Mouse (Mus musculus): ENCODE measurements around the gene Tmem150a. TPM values are rescaled to one million over a fixed set of nuclear protein-coding genes. Genes with fewer than 3 reads are reported as not detected.
A peak's percentile ranks its signal among the peaks of the same experiment; 100 is the strongest.

Tmem150a gene
- total RNA-seq, 2 experiments from 2014 or later = 18.0 to 21.1 TPM

DNA sequence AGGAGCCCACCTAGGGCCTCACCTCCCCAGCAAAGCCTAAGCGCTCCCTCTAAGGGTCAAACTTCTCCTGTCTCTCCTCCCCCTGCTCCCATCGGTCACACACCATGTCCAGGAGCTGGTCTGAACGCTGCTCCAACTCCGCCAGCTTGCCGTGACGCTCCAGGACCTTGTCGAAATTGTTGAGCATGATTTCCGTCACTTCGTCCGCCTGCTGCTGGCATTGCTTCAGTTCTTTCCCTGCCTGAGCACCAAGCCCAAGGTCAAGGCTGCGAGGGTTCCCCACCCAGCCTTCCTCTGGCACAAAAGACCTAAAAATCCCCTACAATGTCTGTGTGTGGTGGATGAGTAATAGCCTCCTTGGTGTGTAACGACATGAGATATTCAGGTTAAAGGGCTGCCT is 14.8 kb downstream of the Tmem150a start:
- intact Hi-C loops (cut with DNase I) = no loop called here
- no peak for DNase-seq (ENCODE audit: low spot score)

DNA sequence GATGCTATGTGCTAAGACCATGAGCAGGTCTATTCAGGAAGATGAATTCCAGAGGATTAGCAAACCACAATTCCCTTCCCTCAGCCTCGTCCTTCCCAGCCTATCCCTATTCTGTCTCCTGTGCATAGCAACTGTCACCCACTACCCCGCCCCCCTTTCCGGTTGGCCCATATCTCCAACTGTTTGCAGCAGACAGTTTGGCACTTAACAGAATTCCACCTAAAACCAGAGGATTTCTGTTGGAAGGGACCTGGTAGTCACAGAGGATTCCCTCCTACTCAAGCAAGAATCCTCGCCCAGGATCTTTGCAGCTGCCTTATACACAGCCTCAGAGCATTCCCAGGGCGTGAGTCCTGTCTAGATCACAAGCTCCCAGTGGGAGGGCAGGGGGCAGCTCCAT is 15.9 kb downstream of the Tmem150a start:
- intact Hi-C loops (cut with DNase I) = no loop called here
- no peak for DNase-seq (ENCODE audit: low spot score)

DNA sequence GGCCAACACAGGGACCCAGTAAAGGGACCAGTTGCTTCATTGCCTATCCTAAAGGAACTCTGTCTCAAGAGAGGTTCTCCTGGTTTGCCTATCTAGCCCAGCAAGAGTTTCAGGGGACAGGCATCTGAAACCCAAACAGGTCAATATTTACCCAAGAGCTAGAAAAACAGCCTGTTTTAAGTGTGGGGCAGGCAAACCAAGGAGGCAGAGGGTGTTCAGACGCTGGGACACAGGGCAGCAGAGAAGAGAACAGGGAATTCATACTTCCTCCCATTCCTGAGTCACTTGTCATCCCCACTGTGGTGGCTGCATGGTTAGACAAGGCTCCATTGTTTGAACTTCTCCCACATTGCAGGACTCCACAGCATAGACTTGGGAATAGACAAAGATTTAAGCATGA is 16.3 kb downstream of the Tmem150a start:
- DNase-seq (ENCODE audit: low spot score) = no peak
- intact Hi-C loops (cut with DNase I) = no loop called here

DNA sequence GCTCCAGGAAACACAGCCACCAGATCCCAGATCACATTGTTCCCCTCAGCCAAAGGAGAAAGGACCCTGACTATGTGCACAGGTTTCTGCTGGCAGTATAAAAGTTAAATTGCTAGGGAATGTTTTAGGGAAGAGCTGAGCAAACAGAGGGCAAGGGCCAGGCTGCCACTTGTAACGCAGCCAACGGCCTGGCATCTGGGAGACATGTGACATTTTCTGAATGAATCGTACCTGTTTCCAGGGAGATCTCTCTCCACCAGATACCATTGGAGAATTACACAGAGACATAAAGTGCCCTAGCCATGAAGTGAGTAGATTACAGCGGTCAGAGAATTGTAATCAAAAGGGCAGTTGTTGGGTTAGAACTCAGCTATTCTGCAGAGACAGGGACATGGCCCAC is 17.9 kb downstream of the Tmem150a start:
- no peak for DNase-seq (ENCODE audit: low spot score)
- intact Hi-C loops (cut with DNase I) = no loop called here

DNA sequence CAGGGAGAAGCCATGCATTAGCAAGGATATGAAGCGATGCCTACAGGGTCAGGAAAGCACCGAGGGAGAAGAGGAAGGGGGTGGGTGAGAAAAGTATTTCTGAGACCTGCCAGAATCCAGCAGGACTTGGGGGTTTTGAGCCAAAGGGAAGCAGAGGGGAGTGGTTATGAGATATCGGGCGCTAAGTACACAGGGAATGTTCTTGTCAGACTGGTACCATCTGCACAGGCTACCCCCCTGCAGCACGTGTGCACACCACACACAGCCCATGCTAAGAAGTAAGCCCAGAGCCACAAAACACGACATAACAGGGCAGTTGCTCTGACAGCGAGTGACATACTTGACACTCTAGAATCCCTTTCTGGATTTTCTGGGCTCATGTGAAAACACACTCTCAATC is 19.0 kb downstream of the Tmem150a start:
- no peak for DNase-seq (ENCODE audit: low spot score)
- intact Hi-C loops (cut with DNase I) = no loop called here

DNA sequence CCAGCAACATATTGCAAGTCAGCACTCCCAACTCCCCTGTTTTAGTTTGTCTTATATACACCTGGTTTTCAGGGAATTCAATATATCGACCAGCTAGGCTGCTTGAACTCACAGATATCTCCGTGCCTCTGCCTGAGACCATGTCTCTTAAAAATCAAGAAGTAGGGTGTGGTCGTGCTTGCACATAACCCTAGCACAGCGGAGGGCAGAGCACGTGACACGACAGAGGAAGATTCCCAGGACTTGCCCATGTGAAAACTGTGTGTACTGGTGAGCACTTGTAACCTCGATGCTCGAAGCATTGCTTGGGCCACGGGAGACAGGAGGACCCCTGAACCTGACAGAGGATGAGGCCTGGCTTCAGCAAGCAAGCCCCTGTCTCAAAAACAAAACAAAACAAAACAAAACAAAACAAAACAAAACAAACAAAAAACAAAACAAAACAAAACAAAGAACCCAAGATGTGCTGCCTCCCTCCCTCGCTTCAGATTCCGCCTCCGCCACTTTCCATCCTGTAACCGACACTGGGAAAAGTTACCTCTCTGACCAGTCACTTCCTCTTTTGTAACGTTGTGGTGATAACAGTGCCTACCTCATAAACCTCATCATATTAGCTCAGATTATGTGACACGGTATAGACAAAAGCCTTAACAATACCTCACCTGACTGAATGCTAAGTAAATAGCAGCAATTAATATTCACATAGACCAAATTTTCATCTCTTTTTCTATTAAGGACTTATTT is 19.7 kb downstream of the Tmem150a start:
- intact Hi-C loops (cut with DNase I) = no loop called here
- no peak for DNase-seq (ENCODE audit: low spot score)

DNA sequence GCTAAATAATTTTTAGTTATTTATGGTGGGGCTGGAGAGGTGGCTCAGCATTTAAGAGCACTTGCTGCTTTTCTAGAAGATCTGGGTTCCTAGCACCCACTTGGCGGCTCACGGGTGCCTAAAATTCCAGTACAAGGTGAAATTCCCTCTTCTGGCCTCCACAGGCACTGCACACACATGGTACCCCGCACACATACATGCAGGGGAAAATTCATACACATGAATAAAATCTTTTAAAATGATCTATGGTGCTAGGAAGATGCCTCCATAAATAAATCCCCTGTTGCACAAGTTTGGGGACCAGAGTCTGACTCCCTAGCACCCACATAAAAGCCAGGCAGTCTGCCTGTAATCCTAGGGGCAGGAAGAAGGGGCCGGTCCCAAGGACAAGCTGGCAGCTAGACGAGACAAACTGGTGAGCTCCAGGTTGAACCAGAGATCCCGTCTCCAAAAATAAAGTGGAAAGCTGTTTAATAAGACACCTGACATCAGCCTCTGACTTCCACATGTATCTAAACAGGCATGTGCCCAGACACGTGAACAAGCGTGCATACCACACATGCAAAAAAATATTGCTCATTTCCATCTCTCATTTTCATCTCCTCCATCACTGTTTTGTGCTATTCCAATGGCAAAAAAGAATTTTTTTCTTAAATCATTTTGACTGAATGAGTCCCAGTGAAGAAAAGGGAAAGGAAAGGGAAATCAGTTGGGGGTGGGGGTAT is 23.4 kb downstream of the Tmem150a start:
- intact Hi-C loops (cut with DNase I) = no loop called here
- DNase-seq (ENCODE audit: low spot score) = no peak

DNA sequence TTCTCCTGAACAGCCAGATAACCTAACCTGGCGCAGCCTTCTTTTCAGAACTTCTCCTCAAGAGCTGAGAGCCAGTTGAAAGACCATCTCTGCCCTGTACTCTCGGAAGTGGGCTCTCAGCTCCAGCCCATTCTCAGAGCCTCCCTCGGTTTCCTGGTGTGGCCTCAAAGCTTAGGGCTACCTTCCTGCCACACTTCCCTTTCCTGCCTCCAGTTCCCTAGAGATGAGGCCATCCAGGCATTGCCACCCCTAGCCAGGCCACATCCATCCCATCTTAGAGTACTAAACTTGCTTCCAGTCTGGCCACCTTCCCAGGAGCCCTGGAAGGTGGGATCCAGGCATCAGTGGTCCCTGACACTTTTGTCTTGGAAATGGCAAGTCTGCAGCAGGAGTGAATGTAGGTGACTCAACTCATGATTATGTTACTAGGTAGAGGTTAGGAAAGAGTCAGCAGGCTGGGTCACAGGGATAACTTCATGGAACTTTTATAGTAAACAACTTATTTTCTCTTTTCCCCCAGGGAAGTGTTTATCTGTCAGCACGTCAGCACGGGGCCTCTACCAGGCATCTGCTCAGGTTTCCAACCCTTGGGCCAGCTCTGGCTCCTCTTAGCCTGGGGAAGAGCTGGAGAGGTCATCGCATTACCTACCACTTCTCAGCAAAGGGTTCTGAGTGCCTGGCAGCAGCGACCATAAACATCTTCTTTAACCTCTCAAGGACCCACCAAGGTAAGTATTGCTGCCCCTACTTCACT is 24.3 kb downstream of the Tmem150a start:
- intact Hi-C loops (cut with DNase I) = loop anchor here (5.0 kb wide), 1 partner anchor 97 kb away; no protein-coding TSS in a partner anchor
- DNase-seq (ENCODE audit: low spot score) = no peak

DNA sequence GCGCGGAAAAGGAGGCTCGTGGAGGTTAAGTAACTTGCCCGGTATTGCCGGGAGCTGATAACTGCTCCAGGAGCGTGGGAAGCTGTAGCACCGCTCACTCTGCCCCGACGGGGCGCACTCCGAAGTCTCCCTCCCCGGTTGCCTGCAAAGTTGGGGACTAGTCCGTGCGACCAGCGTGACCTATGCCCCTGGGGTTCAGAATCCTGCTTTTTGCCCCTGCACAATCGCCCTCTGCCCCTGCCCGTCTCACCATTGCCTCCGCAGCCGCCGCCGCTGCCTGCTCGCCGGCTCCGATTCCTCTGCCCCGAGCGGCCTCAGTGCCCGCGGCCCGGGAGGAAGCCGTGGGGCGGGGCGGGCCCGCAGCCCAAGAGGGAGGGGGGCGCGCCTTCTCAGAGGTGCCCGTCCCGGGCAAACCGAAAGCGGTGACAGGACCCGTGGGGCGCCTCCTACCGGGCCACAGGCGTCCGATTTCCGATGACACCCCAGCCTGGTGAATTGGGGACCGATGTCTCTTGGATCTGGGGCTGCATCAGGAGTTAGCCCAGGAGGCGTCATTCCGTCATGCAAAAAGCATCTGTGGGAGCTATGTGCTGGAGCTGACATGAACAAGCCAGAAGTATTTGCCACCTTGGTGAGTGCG is 25.0 kb downstream of the Tmem150a start, which contains the start of gene Vamp5:
Vamp5 (minus strand) TSS at position 338 of the 640 bp plus-strand sequence.
- peak; percentile 80 for DNase-seq (ENCODE audit: low spot score)
- intact Hi-C loops (cut with DNase I) = loop anchor here (5.0 kb wide), 1 partner anchor 98 kb away; no protein-coding TSS in a partner anchor

DNA sequence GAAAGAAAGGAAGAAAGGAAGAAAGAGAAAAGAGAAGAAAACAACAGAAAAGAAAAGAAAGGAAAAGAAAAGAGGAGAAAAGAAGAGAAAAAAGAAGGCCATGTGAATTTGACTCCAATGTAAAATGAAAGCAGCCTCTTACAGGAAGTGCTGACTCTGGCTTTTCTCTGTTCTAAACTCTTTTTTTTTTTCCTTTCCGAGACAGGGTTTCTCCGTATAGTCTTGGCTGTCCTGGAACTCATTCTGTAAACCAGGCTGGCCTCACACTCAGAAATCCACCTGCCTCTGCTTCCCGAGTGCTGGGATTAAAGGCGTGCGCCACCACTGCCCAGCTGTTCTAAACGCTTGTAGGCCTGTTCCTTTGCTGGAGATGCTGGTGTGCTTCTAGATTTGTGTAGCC is 27.2 kb downstream of the Tmem150a start:
- no peak for DNase-seq (ENCODE audit: low spot score)
- intact Hi-C loops (cut with DNase I) = loop anchor here (5.0 kb wide), 1 partner anchor 100 kb away; no protein-coding TSS in a partner anchor

DNA sequence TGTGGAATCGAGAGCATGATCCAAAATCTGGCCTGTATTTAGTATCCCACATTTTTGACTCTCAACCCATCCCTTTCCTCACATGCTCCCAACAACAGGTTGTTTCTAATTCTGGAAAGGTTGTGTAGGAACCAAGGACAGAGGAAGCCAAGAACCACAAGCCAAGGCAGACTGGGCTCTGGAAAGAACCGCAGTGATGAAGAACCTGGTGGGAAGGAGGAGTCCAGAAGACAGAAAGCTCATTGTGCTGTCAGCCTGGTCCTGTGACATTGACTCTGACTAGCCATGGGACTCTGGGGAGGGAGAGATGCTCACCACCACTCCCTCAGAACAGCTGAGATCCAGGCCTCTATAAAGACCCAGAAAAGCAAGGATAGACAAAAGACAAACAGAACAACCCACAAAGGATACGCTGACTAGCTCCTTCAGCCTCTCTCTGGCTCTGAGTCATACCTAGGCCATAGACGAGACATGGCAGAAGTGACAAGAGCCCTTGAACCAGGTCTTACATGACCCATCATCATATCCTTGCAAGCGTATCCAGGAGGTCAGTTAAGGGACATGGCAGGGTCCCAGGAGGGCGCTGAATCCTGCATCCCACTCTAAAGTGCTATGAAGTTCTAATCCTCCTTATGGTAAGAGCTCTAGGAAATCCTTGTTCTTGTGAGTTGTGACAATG is 28.0 kb downstream of the Tmem150a start:
- no peak for DNase-seq (ENCODE audit: low spot score)
- intact Hi-C loops (cut with DNase I) = loop anchor here (5.0 kb wide), 1 partner anchor 101 kb away; no protein-coding TSS in a partner anchor

DNA sequence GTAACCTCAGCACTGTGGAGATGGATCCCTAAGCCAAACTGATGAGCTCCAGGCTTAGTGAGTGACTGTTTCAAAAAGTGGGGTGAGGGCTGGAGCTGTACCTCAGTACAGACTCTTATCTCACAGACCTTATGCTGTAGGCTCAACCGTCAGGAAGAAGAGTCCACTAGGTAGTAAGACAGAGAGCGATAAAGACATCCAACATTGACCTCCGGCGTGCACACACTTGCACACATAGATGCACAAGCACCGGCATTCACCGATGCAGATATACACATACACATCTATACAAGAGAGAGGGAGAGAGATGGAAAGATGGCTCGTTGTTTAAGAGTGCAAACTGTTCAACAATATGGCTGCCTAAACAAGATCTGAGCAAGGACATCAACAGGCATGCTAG is 28.7 kb downstream of the Tmem150a start:
- intact Hi-C loops (cut with DNase I) = loop anchor here (5.0 kb wide), 1 partner anchor 102 kb away; no protein-coding TSS in a partner anchor
- DNase-seq (ENCODE audit: low spot score) = no peak

DNA sequence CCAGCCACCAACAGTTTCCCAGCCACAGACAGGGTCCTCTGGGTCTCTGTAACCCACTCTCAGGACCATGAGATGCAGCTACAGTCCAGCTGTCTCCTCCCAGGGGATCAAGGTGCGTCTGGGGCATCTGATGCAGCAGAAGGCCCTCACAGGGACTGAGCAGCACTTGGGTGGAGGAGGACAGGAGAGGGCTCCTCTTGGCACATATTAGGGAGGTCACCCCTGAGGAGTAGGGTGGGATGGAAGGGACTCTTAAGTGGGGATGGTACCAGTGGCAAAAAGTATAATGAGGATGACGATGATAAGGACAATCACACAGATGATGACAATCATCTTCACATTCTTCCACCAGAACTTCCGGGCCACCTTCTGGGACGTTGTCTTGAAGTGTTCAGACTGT is 30.0 kb downstream of the Tmem150a start:
- intact Hi-C loops (cut with DNase I) = no loop called here
- DNase-seq (ENCODE audit: low spot score) = no peak

DNA sequence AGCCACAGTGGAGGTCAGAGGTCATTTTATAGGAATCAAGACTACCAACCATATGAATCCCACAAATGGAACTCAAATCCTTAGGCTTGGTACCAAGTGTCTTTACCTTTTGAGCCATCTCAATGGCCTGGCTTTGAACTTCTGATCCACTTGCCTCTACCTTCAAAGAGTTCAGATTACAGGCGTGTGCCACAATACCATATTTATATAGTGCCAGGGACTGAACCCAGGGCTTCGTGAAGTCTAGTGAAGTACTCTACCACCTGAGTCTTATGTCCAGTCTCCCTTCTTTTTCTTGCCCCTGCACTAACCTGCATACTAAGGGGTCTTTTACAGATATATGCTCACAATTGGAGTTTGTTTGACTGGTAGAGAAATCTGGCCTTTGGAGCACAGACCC is 31.3 kb downstream of the Tmem150a start:
- intact Hi-C loops (cut with DNase I) = no loop called here

DNA sequence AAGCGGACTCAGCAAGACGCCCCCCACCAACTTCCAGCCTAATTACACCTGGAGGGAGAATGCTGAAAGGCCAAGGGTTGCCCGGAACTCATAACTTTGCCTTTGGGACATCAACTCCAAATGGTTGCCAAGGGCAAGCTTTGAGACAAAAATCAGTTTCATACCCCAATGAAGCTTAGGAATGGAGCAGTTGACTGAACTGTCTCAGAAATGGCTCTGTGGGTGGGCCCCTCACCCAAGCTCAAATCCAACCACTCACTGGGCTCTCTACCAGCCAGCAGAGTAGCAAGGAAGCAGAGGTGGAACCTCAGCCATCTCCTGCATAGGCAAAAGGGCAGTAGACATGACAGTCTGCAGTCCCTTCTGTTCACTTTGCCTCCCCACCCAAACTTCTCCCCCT is 32.6 kb downstream of the Tmem150a start:
- intact Hi-C loops (cut with DNase I) = no loop called here
- DNase-seq (ENCODE audit: low spot score) = no peak

More for the DNA sequence above, 31.3 kb downstream of the Tmem150a start:
- DNase-seq (ENCODE audit: low spot score) = no peak

DNA sequence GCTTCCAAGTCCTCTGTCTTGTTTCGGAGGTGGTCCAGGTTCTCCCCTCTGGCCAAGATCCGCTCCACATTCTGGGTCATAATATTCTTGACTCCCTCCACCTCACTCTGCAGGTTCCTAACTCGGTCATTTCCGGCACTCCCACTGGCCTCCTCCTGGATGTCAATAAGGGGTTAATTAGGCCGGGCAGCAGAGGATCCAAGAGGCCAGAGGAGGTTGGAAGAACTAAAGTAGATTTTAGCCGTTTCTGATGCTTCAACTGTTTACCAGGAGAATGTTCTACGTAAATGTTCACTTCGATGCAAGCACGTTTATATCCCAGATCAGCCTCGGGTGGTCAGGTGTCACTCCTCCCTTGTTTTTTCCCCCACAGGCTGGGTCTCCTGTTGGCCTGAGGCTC is 33.0 kb downstream of the Tmem150a start:
- no peak for DNase-seq (ENCODE audit: low spot score)
- intact Hi-C loops (cut with DNase I) = no loop called here

DNA sequence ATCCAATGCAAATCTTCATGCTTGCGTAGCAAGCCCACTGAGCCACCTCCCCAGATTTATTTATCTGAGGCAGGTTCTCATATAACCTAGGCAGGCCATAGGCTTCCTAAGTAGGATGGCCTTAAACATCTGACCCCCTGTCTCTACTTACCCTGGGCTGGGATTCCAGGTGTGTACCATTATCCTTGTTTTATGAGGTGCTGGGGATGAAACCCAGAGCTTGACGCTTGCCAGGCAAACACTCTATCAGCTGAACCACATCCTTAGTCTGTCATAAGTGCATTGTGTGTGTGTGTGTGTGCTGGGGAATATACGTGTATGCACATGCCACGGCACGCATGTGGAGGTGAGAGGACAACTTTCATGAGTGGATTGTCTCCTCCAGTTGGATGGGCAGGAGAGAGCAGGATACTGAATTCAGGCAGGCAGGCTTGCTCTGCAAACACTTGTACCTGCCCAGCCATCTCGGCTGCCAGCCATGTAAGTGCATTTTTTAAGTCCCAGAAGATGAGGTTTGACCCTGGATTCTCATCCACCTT is 33.6 kb downstream of the Tmem150a start:
- intact Hi-C loops (cut with DNase I) = no loop called here
- DNase-seq (ENCODE audit: low spot score) = no peak

DNA sequence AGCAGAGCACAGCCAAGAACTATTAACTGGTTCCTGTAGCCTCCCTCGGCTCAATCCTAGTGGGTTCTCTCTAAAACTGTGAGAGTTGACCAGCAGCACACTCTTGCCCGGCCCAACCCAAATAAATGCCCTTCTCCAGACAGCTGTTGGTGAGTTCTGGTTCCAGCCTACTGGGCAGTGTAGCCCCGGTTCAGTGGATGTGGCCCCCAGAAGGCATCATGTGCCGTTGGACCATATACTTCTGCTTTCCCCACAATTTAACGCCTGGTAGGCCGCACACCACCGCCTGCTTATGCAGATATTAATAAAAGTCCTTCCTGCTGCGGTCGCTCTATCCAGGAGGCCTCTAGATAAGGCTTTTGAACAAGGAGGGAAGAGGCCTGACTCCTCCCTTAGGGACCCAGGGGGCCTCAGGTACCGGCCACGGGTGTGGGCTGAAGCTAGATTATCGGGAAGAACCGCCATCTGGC is 34.3 kb downstream of the Tmem150a start:
- no peak for DNase-seq (ENCODE audit: low spot score)
- intact Hi-C loops (cut with DNase I) = no loop called here

All from heart, postnatal 25 days (tissue).